ENCODE assay signal across 8 mouse cellular contexts in the genomic region with DNA sequence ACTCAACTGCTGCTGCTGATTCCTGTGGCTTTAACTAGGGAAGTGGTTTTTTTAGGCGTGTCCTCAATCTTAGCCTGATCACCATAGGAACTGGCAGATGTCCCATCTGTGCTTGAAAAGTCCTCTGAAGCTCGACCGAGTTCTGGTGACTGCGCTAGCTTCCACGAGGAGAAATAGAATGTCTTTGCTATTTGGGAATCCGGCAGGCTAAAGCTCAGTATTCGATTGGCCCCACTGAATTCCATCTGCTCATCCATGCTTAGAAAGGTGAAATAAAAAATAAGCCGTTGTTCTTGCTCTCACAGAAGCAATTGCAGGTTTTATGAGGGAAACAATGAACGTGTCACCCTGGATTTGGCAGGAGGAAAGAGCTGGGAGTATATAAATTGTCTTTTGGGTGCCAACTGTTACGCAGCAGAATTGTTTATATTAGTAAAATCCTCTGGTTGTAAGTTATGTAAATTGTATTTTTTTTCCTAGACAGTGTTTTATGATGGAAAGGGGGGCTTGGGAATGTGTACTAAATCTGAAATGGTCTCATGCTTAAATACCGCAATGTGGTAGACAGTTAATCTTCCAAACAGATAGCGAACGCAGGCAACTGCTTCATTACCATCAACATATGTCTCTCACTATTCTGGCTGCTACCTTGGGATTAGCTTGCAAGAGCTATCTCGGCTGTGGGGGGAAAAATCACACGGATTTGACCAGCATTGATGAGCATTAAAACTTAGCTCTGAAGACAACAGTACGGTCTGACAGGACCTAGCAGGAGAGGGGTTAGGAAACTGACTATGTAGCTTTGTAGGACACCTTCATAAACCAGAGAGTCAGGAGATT.
A peak's percentile ranks its signal among the peaks of the same experiment; 100 is the strongest.
DNase-seq lines count a peak whose midpoint lies in the region; ATAC-seq and TF ChIP-seq lines count a peak whose summit lies in the region.

No protein-coding gene starts in this region.

- no peak for TF ChIP-seq CTCF in kidney, adult 2 months (conservative IDR thresholded peaks at IDR 0.05; ENCODE audit: insufficient read depth, insufficient read length, low read depth, low read length)

- no peak overlapping the region for H3K27ac ChIP-seq in kidney, adult 2 months (ENCODE audit: insufficient read depth, low read depth, low read length)
- peak overlapping the region; percentile 33; the same call in 1 of the 2 replicates for H3K27ac ChIP-seq in stomach, embryonic 14.5 days (ENCODE audit: low read length)

- no peak overlapping the region for H3K9ac ChIP-seq in stomach, embryonic 14.5 days (replicated peaks; ENCODE audit: low read depth, low read length)

- H3K4me2 ChIP-seq in stomach, embryonic 14.5 days (replicated peaks; ENCODE audit: low read depth, low read length) = peak overlapping the region; percentile 30

- H3K4me1 ChIP-seq in kidney, adult 2 months (ENCODE audit: control insufficient read depth, insufficient read depth, low read length) = no peaks in the 10 kb centered on the region
- no peaks in the 10 kb centered on the region for H3K4me1 ChIP-seq in stomach, embryonic 14.5 days (ENCODE audit: control insufficient read depth, insufficient read depth, low read length)

- H3K36me3 ChIP-seq in kidney, adult 2 months (ENCODE audit: control insufficient read depth, insufficient read depth, low read length) = no peaks in the 10 kb centered on the region
- H3K36me3 ChIP-seq in stomach, embryonic 14.5 days (ENCODE audit: control insufficient read depth, insufficient read depth, low read length) = no peaks in the 10 kb centered on the region

- DNase-seq in gastrocnemius, postnatal 10 days = peak; percentile 10
- DNase-seq in gastrocnemius, postnatal 25 days = no peak
- peak; percentile 34 for DNase-seq in kidney, adult 2 months
- peak; percentile 52 to 53 for DNase-seq in left cerebral cortex, postnatal 10 days (ENCODE audit: extremely low spot score in 1 of 2, low spot score in 2 of 2)
- no peak for DNase-seq in spleen, postnatal 10 days (ENCODE audit: low spot score in 2 of 2)
- DNase-seq in c-Kit-positive CD71-positive TER-119-positive erythroid progenitor cells, embryonic 14.5 days (ENCODE audit: low spot score) = no peak

- 34% methylated on average over 16 of the region's 16 CpGs for WGBS in kidney, adult 2 months
- 34% methylated on average over 16 of the region's 16 CpGs for WGBS in stomach, embryonic 14.5 days

- peak; percentile 85 for ATAC-seq in cerebellum, adult (ENCODE audit: insufficient number of reproducible peaks, low FRiP score, low TSS enrichment)
- no peak; the same call in 1 of the 2 replicates for ATAC-seq in stomach, embryonic 14.5 days (ENCODE audit: insufficient number of reproducible peaks, insufficient read depth, low FRiP score, low read depth)

- intact Hi-C loops in left cerebral cortex, postnatal 10 days (cut with DNase I) = no loop called here

- H3K27me3 ChIP-seq in kidney, adult 2 months (replicated peaks; ENCODE audit: control insufficient read depth, insufficient read depth, low read length) = no peaks in the 10 kb centered on the region
- no peaks in the 10 kb centered on the region for H3K27me3 ChIP-seq in stomach, embryonic 14.5 days (ENCODE audit: control insufficient read depth, insufficient read depth, low read length)

- no peak overlapping the region for H3K4me3 ChIP-seq in kidney, adult 2 months (ENCODE audit: insufficient read depth, low read depth, low read length)
- no peak overlapping the region for H3K4me3 ChIP-seq in stomach, embryonic 14.5 days (ENCODE audit: low read depth, low read length)

- no peak for TF ChIP-seq POLR2A in kidney, adult 2 months (IDR thresholded peaks at IDR 0.05; ENCODE audit: low read depth, low read length)

- no peaks in the 10 kb centered on the region for H3K9me3 ChIP-seq in stomach, embryonic 14.5 days (ENCODE audit: control insufficient read depth, low read depth, low read length)

Comparison
In these comparisons a context has a peak if more than half of its experiments do, and no peak if none do; other contexts are left out.
1. DNase-seq: peak in gastrocnemius, postnatal 10 days (single experiment), kidney, adult 2 months (single experiment) and left cerebral cortex, postnatal 10 days (2 of 2); none in gastrocnemius, postnatal 25 days (single experiment), spleen, postnatal 10 days (0 of 2) and c-Kit-positive CD71-positive TER-119-positive erythroid progenitor cells, embryonic 14.5 days (single experiment).